Mouse (Mus musculus) thymus, postnatal 10 days (tissue): ENCODE data around the gene Mvb12b.

ENCODE experiments used
- DNase-seq, 2 experiments: peaks; one replicate each; pipeline ENCODE4 v3.0.0; 2021; ENCODE audit warnings: low spot score in 2 of 2

The Mvb12b gene

GRCm38 (mm10) chr2:33853011-33853976, 34.5 kb downstream of the Mvb12b start:
- no peak for DNase-seq

GRCm38 (mm10) chr2:33847196-33847834, 40.4 kb downstream of the Mvb12b start:
- DNase-seq, result no peak

GRCm38 (mm10) chr2:33846635-33847034, 41.1 kb downstream of the Mvb12b start:
- DNase-seq, result no peak

GRCm38 (mm10) chr2:33843642-33844041, 44.1 kb downstream of the Mvb12b start:
- DNase-seq, result no peak

- DNase-seq, result no peak
Measured at GRCm38 (mm10) chr2:33842983-33843577, 44.7 kb downstream of the Mvb12b start.

GRCm38 (mm10) chr2:33841980-33842379, 45.8 kb downstream of the Mvb12b start:
- DNase-seq, result no peak

- no peak for DNase-seq
Measured at GRCm38 (mm10) chr2:33840483-33840882, 47.3 kb downstream of the Mvb12b start.

GRCm38 (mm10) chr2:33839252-33839651, 48.5 kb downstream of the Mvb12b start:
- no peak for DNase-seq

GRCm38 (mm10) chr2:33837297-33837696, 50.4 kb downstream of the Mvb12b start:
- DNase-seq, result no peak

- DNase-seq, result no peak
Measured at GRCm38 (mm10) chr2:33836660-33837213, 51.0 kb downstream of the Mvb12b start.

- DNase-seq, result no peak
Measured at GRCm38 (mm10) chr2:33835038-33835437, 52.7 kb downstream of the Mvb12b start.

- no peak for DNase-seq
Measured at GRCm38 (mm10) chr2:33833902-33834301, 53.8 kb downstream of the Mvb12b start.

GRCm38 (mm10) chr2:33829870-33830269, 57.9 kb downstream of the Mvb12b start:
- DNase-seq, result no peak

GRCm38 (mm10) chr2:33826777-33827176, 61.0 kb downstream of the Mvb12b start:
- DNase-seq, result no peak

GRCm38 (mm10) chr2:33824935-33825514, 62.7 kb downstream of the Mvb12b start:
- peak; percentile 43 to 47 for DNase-seq

- DNase-seq, result peak; percentile 93 to 96
Measured at GRCm38 (mm10) chr2:33821677-33822607, 65.8 kb downstream of the Mvb12b start.

- no peak for DNase-seq
Measured at GRCm38 (mm10) chr2:33820450-33820849, 67.3 kb downstream of the Mvb12b start.

- DNase-seq, result no peak
Measured at GRCm38 (mm10) chr2:33820037-33820436, 67.7 kb downstream of the Mvb12b start.

- DNase-seq, result peak; percentile 65 to 78
Measured at GRCm38 (mm10) chr2:33818385-33818784, 69.4 kb downstream of the Mvb12b start.

GRCm38 (mm10) chr2:33817663-33818346, 69.9 kb downstream of the Mvb12b start:
- DNase-seq, result peak; percentile 57 to 63
